ENCODE assay signal across 9 mouse cellular contexts in genomic region chr11:32383341-32384134, GRCm38 (mm10). TPM values are rescaled to one million over a fixed set of nuclear protein-coding genes. Genes with fewer than 3 reads are reported as not detected.
DNase-seq lines count a peak whose midpoint lies in the region; ATAC-seq lines count a peak whose summit lies in the region.
"Had no signal": no experiment of that assay in that cellular context is flagged by ENCODE, and none has a peak within 500 bp of the region (broad histone marks: within the 10 kb centered on the region; RNA-seq: fewer than 3 reads in every experiment).

No protein-coding gene starts in this region.

- WGBS in forebrain, embryonic 11.5 days: 1% methylated on average over 9 of the region's 10 CpGs
- 5% methylated on average over 10 of the region's 10 CpGs for WGBS in midbrain, embryonic 12.5 days

- H3K27me3 ChIP-seq in forebrain, embryonic 11.5 days (ENCODE audit: control insufficient read depth, insufficient read depth, low read length): no peaks in the 10 kb centered on the region
- H3K27me3 ChIP-seq in midbrain, embryonic 12.5 days: no peaks in the 10 kb centered on the region
- H3K27me3 ChIP-seq: megakaryocyte, embryonic 14.5 days had no signal

- H3K4me1 ChIP-seq in forebrain, embryonic 11.5 days (replicated peaks; ENCODE audit: control insufficient read depth, insufficient read depth, low read length): peaks cover 12% of the 10 kb centered on the region; the same call in 1 of the 2 replicates
- H3K4me1 ChIP-seq in midbrain, embryonic 12.5 days: peaks cover 27% of the 10 kb centered on the region
- H3K4me1 ChIP-seq: megakaryocyte, embryonic 14.5 days had no signal

- no peak overlapping the region for H3K4me2 ChIP-seq in forebrain, embryonic 11.5 days (ENCODE audit: low read depth, low read length, severe bottlenecking)
- H3K4me2 ChIP-seq in midbrain, embryonic 12.5 days (replicated peaks): 0 out of 2 replicates have a peak overlapping the region, but pooled peaks have one; percentile 7

- no peaks in the 10 kb centered on the region for H3K9me3 ChIP-seq in forebrain, embryonic 11.5 days (ENCODE audit: control insufficient read depth, low read length)
- no peaks in the 10 kb centered on the region for H3K9me3 ChIP-seq in midbrain, embryonic 12.5 days
- H3K9me3 ChIP-seq: megakaryocyte, embryonic 14.5 days had no signal

- peak overlapping the region; percentile 27; the same call in 1 of the 2 replicates for H3K9ac ChIP-seq in forebrain, embryonic 11.5 days (ENCODE audit: low read length)
- H3K9ac ChIP-seq in midbrain, embryonic 12.5 days (replicated peaks): peak overlapping the region; percentile 41; the same call in 1 of the 2 replicates

- ATAC-seq in forebrain, embryonic 11.5 days (replicated peaks; ENCODE audit: low FRiP score): peak; percentile 85
- peak; percentile 87 for ATAC-seq in midbrain, embryonic 12.5 days (ENCODE audit: low FRiP score, low read depth)
- ATAC-seq in granulocyte monocyte progenitor cell, adult 5-6 weeks (replicated peaks; ENCODE audit: poor library complexity, severe bottlenecking): no peak

- intact Hi-C loops in heart, postnatal 10 days (cut with DNase I): loop anchor here (5.0 kb wide), 1 partner anchor 36 kb away; the partner anchor contains the start of gene Sh3pxd2b

- peak; percentile 56 for DNase-seq in urinary bladder, postnatal 14 days (ENCODE audit: low spot score)
- DNase-seq in urinary bladder, postnatal 10 days (ENCODE audit: low spot score): no peak
- peak; percentile 77 for DNase-seq in forebrain, embryonic 11.5 days (ENCODE audit: low spot score)
- peak; percentile 75 to 80 for DNase-seq in heart, postnatal 10 days
- DNase-seq in kidney, postnatal 36 days: peak; percentile 49 to 69
- no peak for DNase-seq in spleen, adult 18-20 months

- H3K4me3 ChIP-seq in forebrain, embryonic 11.5 days (ENCODE audit: low read depth, low read length): no peak overlapping the region
- no peak overlapping the region for H3K4me3 ChIP-seq in midbrain, embryonic 12.5 days
- H3K4me3 ChIP-seq: megakaryocyte, embryonic 14.5 days had no signal

- peak overlapping the region; percentile 94 for H3K27ac ChIP-seq in forebrain, embryonic 11.5 days (ENCODE audit: low read depth, low read length)
- H3K27ac ChIP-seq in midbrain, embryonic 12.5 days (replicated peaks): peak overlapping the region; percentile 87

- peaks cover 2% of the 10 kb centered on the region; the same call in 1 of the 2 replicates for H3K36me3 ChIP-seq in forebrain, embryonic 11.5 days (ENCODE audit: control insufficient read depth, insufficient read depth, low read length)
- H3K36me3 ChIP-seq in midbrain, embryonic 12.5 days: peaks cover 47% of the 10 kb centered on the region

RNA-seq across cellular contexts. Expression of gene Sh3pxd2b, which starts 35.9 kb away (rescaled TPM):
- 27.7 and 28.4 TPM in 2 replicates for polyA plus RNA-seq in forebrain, embryonic 11.5 days (2014; fragmentation: Nextera tagmentation; extraction: Ambion mirVana)
- 10 to 100 TPM; 27.6 to 29.6 TPM for total RNA-seq in heart, postnatal 10 days (2021)
- polyA plus RNA-seq in midbrain, embryonic 12.5 days (2016; fragmentation: Nextera tagmentation; extraction: Ambion mirVana): 30.0 and 30.7 TPM in 2 replicates
- 10.1 and 13.5 TPM in 2 replicates for total RNA-seq in granulocyte monocyte progenitor cell, adult 5-6 weeks (2014; fragmentation: Nextera tagmentation)
- total RNA-seq in granulocyte monocyte progenitor cell, adult 5-6 weeks (2017): 1.8 and 3.4 TPM in 2 replicates

Comparison
In these comparisons a context has a peak if more than half of its experiments do, and no peak if none do; other contexts are left out.
1. DNase-seq: peak in urinary bladder, postnatal 14 days (single experiment), forebrain, embryonic 11.5 days (single experiment), heart, postnatal 10 days (2 of 2) and kidney, postnatal 36 days (2 of 2); none in urinary bladder, postnatal 10 days (single experiment) and spleen, adult 18-20 months (0 of 2).